Mouse (Mus musculus) lung, embryonic 14.5 days (tissue): Measurements from ENCODE around the gene Itga5. TPM values are rescaled to one million over a fixed set of nuclear protein-coding genes. Genes with fewer than 3 reads are reported as not detected.
"Not testable (repeated sequence)": the region's sequence is repeated elsewhere in the genome, so short reads cannot be mapped to it uniquely, and the experiment has no call there.

ENCODE experiments used
- ATAC-seq: fragments of 200-750 bp; cut with Nextera tagmentation; 2 replicates; pipeline ENCODE4 v1.8.0; 2017; ENCODE audit warnings: mild to moderate bottlenecking, moderate TSS enrichment, moderate library complexity; ENCODE audit not compliant: insufficient read depth
- DNase-seq: peaks from one replicate; pipeline ENCODE4 v3.0.0-alpha.2; 2015
- H3K27ac ChIP-seq: fragments of 300-500 bp; sonication (generic); 2 replicates; pipeline ENCODE4 v1.5.1; 2014; ENCODE audit warnings: low read depth, mild to moderate bottlenecking, moderate library complexity
- H3K27me3 ChIP-seq: fragments of 300-500 bp; sonication (generic); 2 replicates; pipeline ENCODE4 v1.6.1; 2014; ENCODE audit warnings: low read length, control low read depth; ENCODE audit not compliant: insufficient read depth
- H3K36me3 ChIP-seq: fragments of 300-500 bp; sonication (generic); 2 replicates; pipeline ENCODE4 v1.6.1; 2014; ENCODE audit warnings: control low read depth; ENCODE audit not compliant: insufficient read depth
- H3K4me1 ChIP-seq: fragments of 300-500 bp; sonication (generic); 2 replicates; pipeline ENCODE4 v1.6.1; 2014; ENCODE audit warnings: antibody characterized with exemption, control low read depth; ENCODE audit not compliant: insufficient read depth
- H3K4me2 ChIP-seq: fragments of 300-500 bp; sonication (generic); 2 replicates; pipeline ENCODE4 v1.6.1; 2014; ENCODE audit warnings: mild to moderate bottlenecking
- H3K4me3 ChIP-seq: fragments of 300-500 bp; sonication (generic); 2 replicates; pipeline ENCODE4 v1.5.1; 2014; ENCODE audit warnings: low read depth, low read length
- H3K9ac ChIP-seq: fragments of 300-500 bp; sonication (generic); 2 replicates; pipeline ENCODE4 v1.6.1; 2014
- H3K9me3 ChIP-seq: fragments of 300-500 bp; sonication (generic); 2 replicates; pipeline ENCODE4 v1.6.1; 2016; ENCODE audit warnings: low read depth, low read length, control low read depth
- CTCF ChIP-seq: IDR thresholded peaks from 2 replicates; pipeline ENCODE4 v1.5.1; 2016; ENCODE audit warnings: antibody characterized with exemption, low read depth
- WGBS: fragments of 180-500 bp; shearing (Covaris S2); extraction: QIAGEN DNeasy Blood & Tissue Kit; methylation state at CpG from one replicate; pipeline ENCODE4 v1.1.7; 2014; 5-methylcytosine and 5-hydroxymethylcytosine counted together
- polyA plus RNA-seq: library from polyadenylated mRNA; unstranded; fragments of >200 nt; fragmentation: Nextera tagmentation; extraction: Ambion mirVana; gene quantifications from 2 replicates; pipeline ENCODE4 v1.2.1, GENCODE M21; 2014

Gene Itga5
- polyA plus RNA-seq, result 46.7 and 47.7 TPM in 2 replicates

GRCm38 (mm10) chr15:103366376-103367149, at the start of gene Itga5:
Gene Itga5 (minus strand): TSS chr15:103366763.
- peak; percentile 14; the same call in 1 of the 2 replicates for TF ChIP-seq CTCF
- Histone ChIP-seq H3K9ac (peak within 1 kb of the TSS; percentile 96), H3K9me3 (no peaks in the 10 kb centered on the region), H3K27ac (peak within 1 kb of the TSS; percentile 91), H3K4me3 (peak within 1 kb of the TSS; percentile 83), H3K36me3 (no peaks in the 10 kb centered on the region), H3K27me3 (no peaks in the 10 kb centered on the region), H3K4me2 (peak within 1 kb of the TSS; percentile 76), H3K4me1 (peaks cover 6% of the 10 kb centered on the region; the same call in 1 of the 2 replicates)
- ATAC-seq (peak; percentile 80), DNase-seq (peak; percentile 83)
- under 1% methylated on average over 48 of the region's 51 CpGs for WGBS

- H3K27ac ChIP-seq, H3K27me3 ChIP-seq, H3K4me1 ChIP-seq, H3K4me3 ChIP-seq, DNase-seq, H3K36me3 ChIP-seq, H3K4me2 ChIP-seq, ATAC-seq, H3K9me3 ChIP-seq, H3K9ac ChIP-seq: not testable (repeated sequence)
- WGBS, result 94% methylated on average over 2 of the region's 3 CpGs
Measured at GRCm38 (mm10) chr15:103405586-103405985, 39.0 kb upstream of the Itga5 start.

DNA sequence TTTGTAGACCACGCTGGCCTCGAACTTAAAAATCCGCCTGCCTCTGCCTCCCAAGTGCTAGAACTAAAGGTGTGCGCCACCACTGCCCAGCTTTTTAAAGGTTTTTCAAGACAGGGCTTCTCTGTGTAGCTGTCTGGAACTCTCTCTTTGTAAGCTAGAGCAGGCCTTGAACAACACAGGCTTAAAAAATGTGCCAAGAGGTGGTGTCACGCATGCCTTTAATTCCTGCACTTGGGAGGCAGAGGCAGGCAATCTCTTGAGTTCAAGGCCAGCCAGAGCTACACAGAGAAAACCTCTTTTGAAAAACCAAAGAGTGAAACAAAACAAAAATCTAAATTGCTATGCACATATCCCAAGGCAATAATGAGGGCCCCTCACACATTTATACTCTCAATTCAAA, 34.8 kb upstream of the Itga5 start:
- no peak overlapping the region for H3K27ac ChIP-seq
- DNase-seq (no peak), ATAC-seq (no peak)
- H3K9ac ChIP-seq, result no peak overlapping the region
- no peaks in the 10 kb centered on the region for H3K27me3 ChIP-seq
- H3K36me3 ChIP-seq, result no peaks in the 10 kb centered on the region
- WGBS, result 87% methylated on average over 5 of the region's 5 CpGs
- H3K4me1 ChIP-seq, result no peaks in the 10 kb centered on the region
- no peak for TF ChIP-seq CTCF
- H3K9me3 ChIP-seq, result no peaks in the 10 kb centered on the region
- H3K4me2 ChIP-seq, result no peak overlapping the region
- H3K4me3 ChIP-seq, result no peak overlapping the region

- no peak for ATAC-seq
- no peak for TF ChIP-seq CTCF
- H3K4me3 ChIP-seq, result no peak overlapping the region
Measured at GRCm38 (mm10) chr15:103393577-103393976, 27.0 kb upstream of the Itga5 start.

DNA sequence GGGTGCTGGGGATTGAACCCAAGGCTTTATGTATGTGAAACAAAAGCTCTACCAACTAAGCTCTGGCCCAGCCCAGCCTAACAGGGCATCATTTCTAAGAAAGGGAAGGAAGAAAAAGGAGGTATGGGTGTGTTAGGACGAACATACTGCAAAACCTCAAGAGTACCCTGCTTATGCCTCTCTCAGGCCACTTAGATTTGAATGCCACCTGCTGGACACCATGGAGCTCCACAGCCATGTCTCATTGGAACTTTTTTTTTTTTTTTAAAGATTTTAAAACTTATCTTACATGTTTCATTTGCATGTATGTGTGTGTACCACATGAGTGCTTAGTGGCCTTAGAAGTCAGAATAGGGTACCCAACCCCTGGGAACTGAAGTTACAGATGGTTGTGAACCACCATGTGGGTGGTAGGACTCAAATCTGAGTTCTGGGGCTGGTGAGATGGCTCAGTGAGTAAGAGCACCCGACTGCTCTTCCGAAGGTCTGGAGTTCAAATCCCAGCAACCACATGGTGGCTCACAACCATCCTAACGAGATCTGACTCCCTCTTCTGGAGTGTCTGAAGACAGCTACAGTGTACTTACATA, 22.1 kb upstream of the Itga5 start:
- Histone ChIP-seq H3K27ac (no peak overlapping the region), H3K36me3 (no peaks in the 10 kb centered on the region), H3K4me3 (no peak overlapping the region), H3K9me3 (no peaks in the 10 kb centered on the region), H3K27me3 (no peaks in the 10 kb centered on the region), H3K4me2 (no peak overlapping the region), H3K4me1 (no peaks in the 10 kb centered on the region), H3K9ac (no peak overlapping the region)
- DNase-seq (peak; percentile 72), ATAC-seq (peak; percentile 76)
- peak; percentile 75 for TF ChIP-seq CTCF
- WGBS, result 37% methylated on average over 4 of the region's 4 CpGs

More at GRCm38 (mm10) chr15:103393577-103393976, 27.0 kb upstream of the Itga5 start:
- no peak for DNase-seq
- Histone ChIP-seq H3K9ac (no peak overlapping the region), H3K27me3 (no peaks in the 10 kb centered on the region), H3K4me1 (no peaks in the 10 kb centered on the region), H3K4me2 (no peak overlapping the region), H3K36me3 (no peaks in the 10 kb centered on the region), H3K27ac (no peak overlapping the region), H3K9me3 (no peaks in the 10 kb centered on the region)

GRCm38 (mm10) chr15:103383771-103384488, 17.4 kb upstream of the Itga5 start:
- H3K27me3 ChIP-seq, result no peaks in the 10 kb centered on the region
- WGBS, result 56% methylated on average over 7 of the region's 7 CpGs
- H3K9ac ChIP-seq, result no peak overlapping the region
- ATAC-seq, result peak; percentile 69; the same call in 1 of the 2 replicates
- no peak overlapping the region for H3K4me3 ChIP-seq
- H3K9me3 ChIP-seq, result no peaks in the 10 kb centered on the region
- DNase-seq, result peak; percentile 77
- H3K4me1 ChIP-seq, result no peaks in the 10 kb centered on the region
- H3K27ac ChIP-seq, result peak overlapping the region; percentile 61
- TF ChIP-seq CTCF, result no peak
- peak overlapping the region; percentile 40 for H3K4me2 ChIP-seq
- no peaks in the 10 kb centered on the region for H3K36me3 ChIP-seq
